Mouse (Mus musculus) left cerebral cortex, postnatal 25 days (tissue): ENCODE results near the gene Rad51b. TPM values are rescaled to one million over a fixed set of nuclear protein-coding genes. Genes with fewer than 3 reads are reported as not detected.

Source experiments
- DNase-seq, 2 experiments: peaks; one replicate each; pipeline ENCODE4 v3.0.0; 2022; ENCODE audit warnings: low spot score in 2 of 2, mixed read lengths in 1 of 2
- intact Hi-C: fragments of 180-260 bp; cut with DNase I; formaldehyde crosslinking; loops from one replicate; pipeline ENCODE4 v1.15.1; 2025
- total RNA-seq, 2 experiments: library from RNA; stranded (reverse); gene quantifications; 2 replicates each; pipeline ENCODE4 v1.2.3; 2021

Gene Rad51b
- total RNA-seq, 2 experiments from 2014 or later = 0.32 TPM; not detected in 1

DNA sequence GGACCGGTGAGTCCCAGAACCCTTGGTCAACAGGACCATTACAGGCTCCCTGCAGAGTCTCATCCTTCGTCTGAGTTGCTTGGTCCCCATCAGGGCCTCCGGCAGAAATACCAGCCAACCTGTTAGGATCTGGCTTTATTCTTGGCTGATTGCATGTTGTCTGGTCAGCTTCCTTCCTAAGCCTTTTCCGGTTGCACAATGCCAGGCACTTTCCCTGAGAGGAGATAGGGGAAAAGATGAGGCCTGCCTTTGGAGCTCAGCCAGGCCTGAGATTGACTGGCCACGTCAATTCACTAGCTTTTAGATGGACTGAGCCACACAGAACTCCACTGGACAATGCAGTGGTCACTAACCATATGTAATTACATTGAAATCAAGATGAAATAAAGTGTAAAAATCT lies 552.9 kb downstream of the Rad51b start:
- no peak for DNase-seq
- intact Hi-C loops = no loop called here

GRCm38 (mm10) chr12:79851898-79852297 lies 554.8 kb downstream of the Rad51b start:
- intact Hi-C loops = no loop called here
- DNase-seq = no peak

- DNase-seq = no peak
- intact Hi-C loops = no loop called here
Measured at GRCm38 (mm10) chr12:79852606-79853005, 555.5 kb downstream of the Rad51b start.

GRCm38 (mm10) chr12:79853901-79854490 lies 556.9 kb downstream of the Rad51b start:
- intact Hi-C loops = no loop called here
- DNase-seq = no peak

DNA sequence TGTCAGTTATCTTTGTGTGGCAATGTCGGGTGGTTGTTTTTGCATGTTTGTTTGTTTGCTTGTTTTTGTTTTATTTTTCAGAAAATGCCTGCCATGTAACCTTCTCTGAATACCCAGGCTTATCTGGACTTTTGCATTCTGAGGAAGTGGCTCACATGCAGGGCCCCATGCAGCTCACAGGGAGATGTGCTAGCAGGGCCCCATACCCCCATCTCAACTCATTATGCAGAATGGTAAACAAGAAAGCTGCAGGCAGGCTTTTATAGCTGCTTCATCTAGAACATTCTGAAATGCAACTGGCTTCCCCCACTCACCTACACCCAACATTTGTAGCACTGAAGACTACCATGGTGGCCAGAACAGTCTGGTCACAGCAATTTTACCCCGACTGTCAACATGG lies 557.4 kb downstream of the Rad51b start:
- intact Hi-C loops = no loop called here
- no peak for DNase-seq

DNA sequence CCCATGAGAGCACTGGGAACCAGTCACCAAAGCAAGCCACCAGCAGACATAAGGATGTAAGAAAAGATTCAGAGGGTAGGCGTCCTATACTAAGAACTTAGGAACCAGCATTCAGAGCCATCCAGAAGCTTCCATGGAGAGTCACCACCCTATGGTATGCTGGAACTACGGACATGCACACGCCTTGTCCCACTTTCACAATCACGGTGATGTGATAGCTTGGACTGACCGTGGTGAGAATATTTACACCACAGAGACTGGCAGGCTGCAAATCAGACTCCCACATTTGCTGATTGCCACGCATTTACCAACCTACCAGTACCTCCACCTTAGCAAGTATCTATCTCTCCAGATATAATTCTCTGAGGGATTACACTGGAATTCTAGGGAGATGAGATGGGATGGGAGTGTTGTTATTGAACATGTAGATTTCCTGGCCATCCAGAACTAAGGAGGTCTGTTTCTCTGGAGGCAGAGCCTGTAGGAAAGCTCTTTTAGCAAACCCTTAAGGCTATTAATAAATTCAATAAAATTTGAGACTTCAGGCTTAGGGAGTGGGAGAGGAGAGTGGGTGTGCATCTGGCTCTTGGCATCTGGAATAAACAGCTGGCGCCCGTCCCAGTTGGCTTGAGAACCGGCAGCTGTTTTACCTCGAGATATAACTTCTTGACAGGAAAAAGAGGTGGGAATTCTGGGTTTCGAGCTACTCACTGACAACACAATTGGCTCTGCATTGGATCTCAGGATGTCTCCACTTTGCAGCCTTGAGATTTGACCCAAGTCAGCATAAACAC lies 559.2 kb downstream of the Rad51b start:
- no peak for DNase-seq
- intact Hi-C loops = no loop called here

- intact Hi-C loops = no loop called here
- DNase-seq = no peak
Measured at GRCm38 (mm10) chr12:79857704-79858103, 560.6 kb downstream of the Rad51b start.

DNA sequence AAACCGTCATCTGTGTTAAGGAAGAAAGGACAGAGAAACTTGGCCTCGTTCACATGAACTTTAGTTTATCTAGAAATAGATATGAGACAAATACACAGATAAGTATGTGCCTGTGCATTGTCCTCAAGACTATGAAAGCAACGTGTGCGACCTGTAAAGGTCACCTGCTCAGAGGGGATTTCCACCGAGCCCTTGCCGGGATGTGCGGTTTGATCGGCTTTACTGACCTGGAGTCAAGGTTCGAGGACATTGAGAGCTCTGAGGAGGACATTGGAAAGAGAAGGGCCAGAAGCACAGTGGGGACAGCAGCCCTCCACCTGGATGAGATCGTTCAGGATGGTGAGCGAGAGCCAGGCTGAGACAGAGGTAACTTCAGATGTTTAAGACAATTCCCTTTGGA lies 561.3 kb downstream of the Rad51b start:
- intact Hi-C loops = no loop called here
- no peak for DNase-seq

DNA sequence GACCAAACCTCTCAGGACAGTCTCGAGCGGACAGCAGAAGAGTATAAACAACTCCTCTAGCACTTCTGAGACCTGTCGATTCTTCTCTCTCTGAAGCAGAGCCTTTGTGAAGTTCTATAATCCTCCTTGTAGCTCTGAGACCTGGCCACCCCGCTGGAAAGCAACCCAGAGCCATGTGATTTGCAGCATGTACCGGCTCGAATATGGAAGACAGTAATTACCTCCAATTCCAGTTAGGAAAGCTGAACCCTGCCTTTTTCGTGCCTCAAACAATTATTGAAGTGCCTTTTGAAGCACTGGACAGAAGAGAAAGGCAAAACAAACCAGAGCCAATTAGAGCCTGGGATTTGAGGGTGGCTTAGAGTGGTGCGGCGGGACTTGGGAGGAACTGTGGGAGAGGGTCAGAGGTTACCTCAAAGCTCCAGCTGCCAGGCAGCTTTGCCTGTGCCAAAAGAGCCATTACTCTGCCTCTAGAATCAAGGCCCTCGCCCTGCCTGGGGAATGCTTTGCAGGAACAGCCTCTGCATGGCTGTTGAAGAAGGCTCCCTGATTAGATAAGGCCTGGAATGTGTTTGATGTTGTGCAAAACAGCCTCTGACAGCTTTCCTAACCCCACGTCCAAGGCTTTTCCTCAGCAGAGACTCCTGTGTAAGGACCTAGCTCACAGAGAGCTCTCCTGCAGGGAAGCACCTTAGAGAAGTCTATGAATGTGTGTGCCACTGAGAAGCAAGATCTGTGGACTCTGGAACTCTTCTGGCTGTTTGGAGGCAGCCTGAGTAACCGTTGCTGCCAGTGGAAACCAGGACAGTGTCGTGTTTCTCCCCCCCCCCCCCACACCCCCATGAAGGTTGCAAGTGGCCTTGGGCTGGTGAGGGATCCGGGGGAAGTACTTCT lies 562.5 kb downstream of the Rad51b start:
- intact Hi-C loops = no loop called here

GRCm38 (mm10) chr12:79860248-79860555 lies 563.1 kb downstream of the Rad51b start:
- no peak for DNase-seq
- intact Hi-C loops = no loop called here

More for the DNA sequence above, 562.5 kb downstream of the Rad51b start:
- DNase-seq = no peak

Other genes with a start within 250 kb of the Rad51b start
- 10 to 100 TPM in 1 of 2 experiments, 1 to 10 TPM in 1; 9.5 to 11.8 TPM for gene Pigh, start 207.6 kb upstream of the Rad51b start, total RNA-seq
- 1 to 10 TPM; 3.2 to 4.0 TPM for gene Arg2, start 166.5 kb upstream of the Rad51b start, total RNA-seq
- 100 to 1,000 TPM; 243 to 249 TPM for gene Vti1b, start 124.6 kb upstream of the Rad51b start, total RNA-seq
- 10 to 100 TPM; 19.6 to 21.3 TPM for gene Rdh11, start 105.0 kb upstream of the Rad51b start, total RNA-seq
- 1 to 10 TPM; 1.4 to 2.1 TPM for gene Rdh12, start 88.4 kb upstream of the Rad51b start, total RNA-seq
- gene Zfyve26, start 978 bp upstream of the Rad51b start, total RNA-seq = 10 to 100 TPM; 25.5 to 27.3 TPM